Mouse (Mus musculus) G1E (cell line): ENCODE data around the gene 6030445D17Rik. TPM values are rescaled to one million over a fixed set of nuclear protein-coding genes. Genes with fewer than 3 reads are reported as not detected.

Experiments
- ATAC-seq: 2 replicates; pipeline ENCODE4 v1.8.0; 2016; ENCODE audit warnings: mild to moderate bottlenecking; ENCODE audit not compliant: insufficient number of reproducible peaks, poor library complexity, low FRiP score, severe bottlenecking; ENCODE audit errors: extremely low read depth
- DNase-seq: peaks from one replicate; pipeline ENCODE4 v3.0.0; 2012; ENCODE audit warnings: low spot score
- H3K27me3 ChIP-seq: 2 replicates; pipeline ENCODE4 v1.6.1; 2012; ENCODE audit warnings: mild to moderate bottlenecking, low read length, inconsistent platforms; ENCODE audit not compliant: insufficient read depth
- H3K36me3 ChIP-seq: replicated peaks from 2 replicates; pipeline ENCODE3; 2012; ENCODE audit warnings: mild to moderate bottlenecking, inconsistent platforms
- H3K4me1 ChIP-seq: 2 replicates; pipeline ENCODE4 v1.6.1; 2012; ENCODE audit warnings: low read depth, low read length, inconsistent platforms, mixed read lengths; ENCODE audit not compliant: insufficient read depth
- H3K4me3 ChIP-seq: 2 replicates; pipeline ENCODE4 v1.5.1; 2012; ENCODE audit warnings: low read depth, mild to moderate bottlenecking, inconsistent platforms, low read length, moderate library complexity, mixed read lengths
- H3K9me3 ChIP-seq: replicated peaks from 2 replicates; pipeline ENCODE4 v1.6.1; 2012; ENCODE audit warnings: inconsistent platforms
- CTCF ChIP-seq: IDR thresholded peaks from 2 replicates; pipeline ENCODE4 v1.5.1; 2012; ENCODE audit warnings: low read depth, low read length, inconsistent platforms, mixed read lengths
- GATA1 ChIP-seq: IDR thresholded peaks from 2 replicates; pipeline ENCODE4 v1.6.1; 2012; ENCODE audit warnings: borderline replicate concordance, low read length, inconsistent platforms, mixed read lengths
- GATA2 ChIP-seq: IDR thresholded peaks from 2 replicates; pipeline ENCODE4 v1.6.1; 2012; ENCODE audit warnings: low read depth, low read length, inconsistent platforms, borderline replicate concordance
- POLR2AphosphoS5 ChIP-seq: IDR thresholded peaks from 2 replicates; pipeline ENCODE4 v1.6.1; 2012; ENCODE audit warnings: low read depth, low read length, inconsistent platforms; ENCODE audit not compliant: insufficient replicate concordance
- TAL1 ChIP-seq: conservative IDR thresholded peaks from 2 replicates; pipeline ENCODE4 v1.6.1; 2012; ENCODE audit warnings: low read depth, low read length, inconsistent platforms, mixed read lengths
- polyA plus RNA-seq: library from polyadenylated mRNA; stranded (reverse); fragments of >175 nt; gene quantifications from 2 replicates; pipeline ENCODE4 v1.2.3, GENCODE M21; 2012
- total RNA-seq, 2 experiments: library from RNA; stranded (forward) in 1 of 2; stranded (reverse) in 1 of 2; fragments of 200-1000 nt in 1 of 2; fragments of >200 nt in 1 of 2; fragmentation: Nextera tagmentation in 1 of 2; gene quantifications; 2 replicates each; pipeline ENCODE4 v1.2.3; 2014 to 2017

Gene 6030445D17Rik
- total and polyA plus RNA-seq, 3 experiments: not detected

GRCm38 (mm10) chr4:136444561-136444960 is 17.5 kb upstream of the 6030445D17Rik start:
- DNase-seq (no peak), ATAC-seq (no peak)
- Histone ChIP-seq H3K4me1 (no peaks in the 10 kb centered on the region), H3K27me3 (no peaks in the 10 kb centered on the region; the same call in 1 of the 2 replicates), H3K9me3 (no peaks in the 10 kb centered on the region), H3K36me3 (no peaks in the 10 kb centered on the region), H3K4me3 (no peak overlapping the region)
- TF ChIP-seq TAL1: no peak
- no peak for TF ChIP-seq POLR2AphosphoS5
- TF ChIP-seq GATA1: no peak
- TF ChIP-seq GATA2: no peak
- TF ChIP-seq CTCF: no peak

- no peak overlapping the region for H3K4me3 ChIP-seq
- H3K36me3 ChIP-seq: no peaks in the 10 kb centered on the region
- TF ChIP-seq TAL1 (no peak), GATA1 (no peak), GATA2 (no peak), CTCF (no peak), POLR2AphosphoS5 (no peak)
- no peaks in the 10 kb centered on the region for H3K27me3 ChIP-seq
- DNase-seq (no peak), ATAC-seq (no peak)
- no peaks in the 10 kb centered on the region for H3K9me3 ChIP-seq
- H3K4me1 ChIP-seq: 0 out of 2 replicates have a peak, but pooled peaks cover 5% of the 10 kb centered on the region
Observed at GRCm38 (mm10) chr4:136449795-136450194, 12.3 kb upstream of the 6030445D17Rik start.

DNA sequence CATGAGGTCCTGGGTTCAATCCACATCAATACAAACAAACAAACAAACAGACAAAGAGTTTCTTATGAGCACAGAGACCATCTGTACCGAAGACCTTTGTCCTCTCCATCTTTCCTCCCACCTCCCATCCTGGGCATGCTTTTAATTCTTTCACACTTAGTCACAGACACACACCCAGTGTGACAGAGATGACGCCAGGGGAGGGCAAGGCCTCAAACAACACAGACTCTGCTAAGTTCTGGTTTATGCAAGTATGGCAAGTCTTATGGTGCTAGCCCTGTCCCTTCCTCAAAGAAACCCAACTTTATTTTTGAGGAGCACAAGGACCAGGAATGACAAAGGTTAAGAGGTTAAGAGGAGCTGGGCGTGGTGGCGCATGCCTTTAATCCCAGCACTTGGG is 11.8 kb upstream of the 6030445D17Rik start:
- 0 out of 2 replicates have a peak, but pooled peaks cover 5% of the 10 kb centered on the region for H3K4me1 ChIP-seq
- no peak for DNase-seq
- TF ChIP-seq GATA1 (no peak), TAL1 (no peak), GATA2 (no peak), CTCF (no peak)

DNA sequence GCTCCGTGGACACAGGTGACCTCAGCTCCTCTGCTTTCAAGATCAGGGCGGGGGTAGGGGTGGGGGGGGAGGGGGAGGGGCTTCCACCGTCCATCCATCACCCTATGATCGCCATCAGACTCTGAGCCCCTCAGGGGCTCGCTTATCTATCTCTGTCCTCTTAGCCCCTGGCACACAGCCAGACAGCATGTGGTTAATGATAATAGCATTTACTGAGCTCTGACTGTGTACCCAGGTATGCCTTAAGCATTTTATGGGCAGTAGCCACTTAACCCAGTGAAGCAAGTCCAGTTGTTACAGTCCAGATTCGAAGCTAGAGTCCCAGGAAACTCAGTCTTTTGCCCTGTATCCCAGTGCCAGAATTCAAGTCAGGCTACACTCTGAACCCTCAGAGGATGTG is 10.5 kb upstream of the 6030445D17Rik start:
- DNase-seq (no peak), ATAC-seq (no peak)
- TF ChIP-seq POLR2AphosphoS5: no peak
- TF ChIP-seq GATA2: no peak
- no peak for TF ChIP-seq TAL1
- no peak for TF ChIP-seq CTCF
- TF ChIP-seq GATA1: no peak
- Histone ChIP-seq H3K9me3 (no peaks in the 10 kb centered on the region), H3K27me3 (no peaks in the 10 kb centered on the region; the same call in 1 of the 2 replicates), H3K4me3 (no peak overlapping the region), H3K36me3 (no peaks in the 10 kb centered on the region), H3K4me1 (0 out of 2 replicates have a peak, but pooled peaks cover 5% of the 10 kb centered on the region)

More for the DNA sequence above, 11.8 kb upstream of the 6030445D17Rik start:
- no peaks in the 10 kb centered on the region for H3K27me3 ChIP-seq
- no peaks in the 10 kb centered on the region for H3K36me3 ChIP-seq
- no peak overlapping the region for H3K4me3 ChIP-seq
- no peaks in the 10 kb centered on the region for H3K9me3 ChIP-seq
- ATAC-seq: no peak

DNA sequence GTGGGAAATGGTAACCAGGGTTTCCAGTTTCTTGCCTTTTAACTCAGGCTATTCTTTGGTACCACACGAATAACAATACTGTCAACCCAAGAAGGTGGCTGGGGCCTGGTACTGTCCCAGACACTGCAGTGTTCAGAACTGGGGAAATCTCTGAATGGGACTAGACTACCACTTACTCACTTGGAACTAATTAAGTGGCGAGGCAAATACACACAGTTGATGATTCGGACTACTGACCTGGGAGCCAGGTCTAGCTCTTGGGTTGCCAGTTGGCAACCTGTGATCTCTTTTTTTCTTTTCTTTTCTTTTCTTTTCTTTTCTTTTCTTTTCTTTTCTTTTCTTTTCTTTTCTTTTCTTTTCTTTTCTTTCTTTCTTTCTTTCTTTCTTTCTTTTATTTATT is 9.8 kb upstream of the 6030445D17Rik start:
- no peaks in the 10 kb centered on the region; the same call in 1 of the 2 replicates for H3K27me3 ChIP-seq
- no peak for TF ChIP-seq CTCF
- TF ChIP-seq GATA2: no peak
- TF ChIP-seq TAL1: no peak
- TF ChIP-seq GATA1: no peak
- TF ChIP-seq POLR2AphosphoS5: no peak
- no peaks in the 10 kb centered on the region for H3K9me3 ChIP-seq
- no peaks in the 10 kb centered on the region for H3K36me3 ChIP-seq
- no peak overlapping the region for H3K4me3 ChIP-seq
- DNase-seq: no peak
- no peak for ATAC-seq
- H3K4me1 ChIP-seq: 0 out of 2 replicates have a peak, but pooled peaks cover 5% of the 10 kb centered on the region

- no peaks in the 10 kb centered on the region for H3K9me3 ChIP-seq
- DNase-seq (no peak), ATAC-seq (no peak)
- H3K4me3 ChIP-seq: no peak overlapping the region
- H3K36me3 ChIP-seq: no peaks in the 10 kb centered on the region
- TF ChIP-seq POLR2AphosphoS5 (no peak), GATA1 (no peak), CTCF (no peak), GATA2 (no peak), TAL1 (no peak)
- no peaks in the 10 kb centered on the region; the same call in 1 of the 2 replicates for H3K27me3 ChIP-seq
- H3K4me1 ChIP-seq: 0 out of 2 replicates have a peak, but pooled peaks cover 5% of the 10 kb centered on the region
Observed at GRCm38 (mm10) chr4:136452792-136453191, 9.3 kb upstream of the 6030445D17Rik start.
